Mouse (Mus musculus) forebrain, embryonic 11.5 days (tissue): ENCODE measurements around the gene C130060K24Rik. TPM values are rescaled to one million over a fixed set of nuclear protein-coding genes. Genes with fewer than 3 reads are reported as not detected.

Experiments
- ATAC-seq: fragments of 200-750 bp; cut with Nextera tagmentation; replicated peaks from 2 replicates; pipeline ENCODE4 v1.8.0; 2017; ENCODE audit warnings: moderate TSS enrichment; ENCODE audit not compliant: low FRiP score
- DNase-seq: peaks from one replicate; pipeline ENCODE4 v3.0.0-alpha.2; 2017; ENCODE audit warnings: low spot score
- H3K27ac ChIP-seq: fragments of 300-500 bp; sonication (generic); 2 replicates; pipeline ENCODE4 v1.5.1; 2014; ENCODE audit warnings: low read depth, low read length
- H3K27me3 ChIP-seq: fragments of 300-500 bp; sonication (generic); 2 replicates; pipeline ENCODE4 v1.6.1; 2014; ENCODE audit warnings: mild to moderate bottlenecking, low read length, mixed read lengths; ENCODE audit not compliant: control insufficient read depth, insufficient read depth
- H3K36me3 ChIP-seq: fragments of 300-500 bp; sonication (generic); 2 replicates; pipeline ENCODE4 v1.6.1; 2014; ENCODE audit warnings: mild to moderate bottlenecking, low read length, moderate library complexity, mixed read lengths; ENCODE audit not compliant: control insufficient read depth, insufficient read depth
- H3K4me1 ChIP-seq: fragments of 300-500 bp; sonication (generic); replicated peaks from 2 replicates; pipeline ENCODE4 v1.6.1; 2014; ENCODE audit warnings: low read length, mixed read lengths; ENCODE audit not compliant: control insufficient read depth, insufficient read depth
- H3K4me2 ChIP-seq: fragments of 300-500 bp; sonication (generic); 2 replicates; pipeline ENCODE4 v1.6.1; 2014; ENCODE audit warnings: low read depth, mild to moderate bottlenecking, low read length, moderate library complexity, mixed read lengths; ENCODE audit not compliant: severe bottlenecking
- H3K4me3 ChIP-seq: fragments of 300-500 bp; sonication (generic); 2 replicates; pipeline ENCODE4 v1.5.1; 2014; ENCODE audit warnings: low read depth, low read length
- H3K9ac ChIP-seq: fragments of 300-500 bp; sonication (generic); 2 replicates; pipeline ENCODE4 v1.6.1; 2014; ENCODE audit warnings: low read length
- H3K9me3 ChIP-seq: fragments of 300-500 bp; sonication (generic); 2 replicates; pipeline ENCODE4 v1.6.1; 2016; ENCODE audit warnings: low read length, mixed read lengths; ENCODE audit not compliant: control insufficient read depth
- WGBS: fragments of 180-500 bp; shearing (Covaris S2); extraction: QIAGEN DNeasy Blood & Tissue Kit; methylation state at CpG from one replicate; pipeline ENCODE4 v1.1.7; 2014; 5-methylcytosine and 5-hydroxymethylcytosine counted together
- polyA plus RNA-seq: library from polyadenylated mRNA; unstranded; fragments of >200 nt; fragmentation: Nextera tagmentation; extraction: Ambion mirVana; gene quantifications from 2 replicates; pipeline ENCODE4 v1.2.1, GENCODE M21; 2014

The C130060K24Rik gene
- 6.4 and 9.8 TPM in 2 replicates for polyA plus RNA-seq

DNA sequence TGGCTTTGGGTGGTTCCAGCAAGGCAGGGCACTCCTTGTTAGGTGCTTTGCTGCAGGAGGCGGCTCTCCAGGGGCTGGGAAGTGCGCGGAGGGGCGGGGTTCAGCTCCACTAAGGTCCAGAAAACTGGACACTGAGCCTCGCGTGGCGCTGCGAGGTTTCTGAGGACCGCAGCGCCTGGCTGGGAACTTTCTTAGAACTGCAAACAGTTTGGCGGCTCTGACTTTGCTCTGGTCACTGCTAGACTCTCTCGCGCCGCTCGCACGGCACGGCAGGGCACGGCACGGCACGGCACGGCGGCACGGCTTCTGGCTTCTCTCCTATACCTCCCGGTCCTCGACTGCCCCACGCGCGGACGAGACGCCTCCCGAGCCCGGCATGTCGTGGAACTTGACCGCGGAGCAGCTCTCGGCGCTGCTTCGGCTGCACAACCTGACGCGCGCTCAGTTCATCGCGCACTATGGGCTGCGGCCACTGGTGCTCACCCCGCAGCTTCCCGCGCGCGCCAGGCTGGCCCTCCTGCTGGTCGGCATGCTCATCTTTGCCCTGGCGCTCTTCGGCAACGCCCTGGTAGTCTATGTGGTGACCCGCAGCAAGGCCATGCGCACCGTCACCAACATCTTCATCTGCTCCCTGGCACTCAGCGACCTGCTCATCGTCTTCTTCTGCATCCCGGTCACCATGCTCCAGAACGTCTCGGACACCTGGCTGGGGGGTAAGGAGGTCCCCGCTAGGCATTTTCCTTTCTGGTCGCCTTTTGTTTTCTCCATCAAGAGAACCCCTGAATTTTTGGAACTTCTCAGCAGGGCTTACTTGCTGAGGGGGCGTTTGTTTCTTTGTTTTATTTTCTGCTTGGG, at the start of gene C130060K24Rik:
Gene C130060K24Rik (plus strand): TSS at position 188 of the 855 bp plus-strand sequence.
- DNase-seq (peak; percentile 77), ATAC-seq (peak; percentile 87)
- Histone ChIP-seq H3K27me3 (no peaks in the 10 kb centered on the region), H3K4me3 (peak within 1 kb of the TSS; percentile 58), H3K36me3 (no peaks in the 10 kb centered on the region), H3K9me3 (no peaks in the 10 kb centered on the region), H3K9ac (peak within 1 kb of the TSS; percentile 79), H3K27ac (no peak within 1 kb of the TSS), H3K4me2 (peak within 1 kb of the TSS; percentile 97), H3K4me1 (no peaks in the 10 kb centered on the region)
- WGBS: under 1% methylated on average over 64 of the region's 64 CpGs

- DNase-seq (no peak), ATAC-seq (no peak)
- no peak overlapping the region for H3K4me2 ChIP-seq
- WGBS: 100% methylated on average over 1 of the region's 1 CpGs
- no peaks in the 10 kb centered on the region for H3K36me3 ChIP-seq
- peaks cover under 1% of the 10 kb centered on the region; the same call in 1 of the 2 replicates for H3K4me1 ChIP-seq
- no peaks in the 10 kb centered on the region for H3K27me3 ChIP-seq
- H3K9ac ChIP-seq: no peak overlapping the region
- H3K27ac ChIP-seq: no peak overlapping the region
- H3K4me3 ChIP-seq: no peak overlapping the region
- no peaks in the 10 kb centered on the region for H3K9me3 ChIP-seq
These were observed 46.7 kb upstream of the C130060K24Rik start for GRCm38 (mm10) chr6:65334246-65334645.

DNA sequence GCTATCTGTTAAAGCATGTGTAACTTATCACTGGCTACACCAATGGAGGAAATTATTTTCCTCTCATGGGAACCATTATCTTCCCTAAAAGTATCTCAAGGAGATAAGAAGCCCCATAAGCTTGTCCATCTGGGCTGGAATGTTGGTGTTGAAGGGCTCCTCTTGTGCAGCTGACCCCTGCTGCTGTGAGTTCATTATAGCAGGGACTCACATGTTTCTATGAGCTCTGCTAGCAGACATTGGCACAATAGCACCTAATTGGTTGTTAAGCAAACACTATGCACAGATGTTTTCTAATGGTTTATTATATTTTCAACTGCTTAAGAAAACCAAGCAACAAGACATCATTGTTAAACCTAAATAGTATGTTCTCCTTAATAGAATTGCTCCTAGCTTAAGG, 41.5 kb upstream of the C130060K24Rik start:
- no peaks in the 10 kb centered on the region for H3K36me3 ChIP-seq
- no peak overlapping the region for H3K27ac ChIP-seq
- H3K4me2 ChIP-seq: no peak overlapping the region
- ATAC-seq (peak; percentile 67; the same call in 1 of the 2 replicates), DNase-seq (no peak)
- H3K9ac ChIP-seq: no peak overlapping the region
- no peaks in the 10 kb centered on the region for H3K27me3 ChIP-seq
- no peaks in the 10 kb centered on the region for H3K9me3 ChIP-seq
- H3K4me3 ChIP-seq: no peak overlapping the region
- H3K4me1 ChIP-seq: peaks cover 3% of the 10 kb centered on the region; the same call in 1 of the 2 replicates

DNA sequence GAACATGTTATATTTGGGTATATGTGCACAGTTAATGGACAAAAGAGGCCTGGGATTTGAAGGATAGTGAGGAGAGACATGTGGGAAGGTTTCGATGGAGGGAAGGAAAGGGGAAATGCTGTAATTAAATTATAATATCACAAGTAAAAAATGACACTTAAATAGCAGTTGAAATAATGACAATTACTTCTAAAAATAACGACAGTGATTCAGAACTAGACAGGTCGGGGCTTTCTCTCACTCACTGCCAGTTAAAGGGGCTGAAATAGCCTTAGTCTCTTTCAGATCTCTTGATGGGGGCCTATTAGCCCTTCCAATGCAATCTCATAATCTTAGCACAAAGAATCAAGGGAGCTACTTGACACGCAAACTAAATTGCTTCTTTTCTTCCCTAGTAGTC, 39.5 kb upstream of the C130060K24Rik start:
- Histone ChIP-seq H3K9me3 (no peaks in the 10 kb centered on the region), H3K4me3 (no peak overlapping the region), H3K36me3 (no peaks in the 10 kb centered on the region), H3K4me2 (no peak overlapping the region), H3K27me3 (no peaks in the 10 kb centered on the region), H3K27ac (no peak overlapping the region), H3K9ac (no peak overlapping the region), H3K4me1 (peaks cover 3% of the 10 kb centered on the region; the same call in 1 of the 2 replicates)
- no peak for ATAC-seq
- no peak for DNase-seq
- WGBS: 53% methylated on average over 4 of the region's 4 CpGs

DNA sequence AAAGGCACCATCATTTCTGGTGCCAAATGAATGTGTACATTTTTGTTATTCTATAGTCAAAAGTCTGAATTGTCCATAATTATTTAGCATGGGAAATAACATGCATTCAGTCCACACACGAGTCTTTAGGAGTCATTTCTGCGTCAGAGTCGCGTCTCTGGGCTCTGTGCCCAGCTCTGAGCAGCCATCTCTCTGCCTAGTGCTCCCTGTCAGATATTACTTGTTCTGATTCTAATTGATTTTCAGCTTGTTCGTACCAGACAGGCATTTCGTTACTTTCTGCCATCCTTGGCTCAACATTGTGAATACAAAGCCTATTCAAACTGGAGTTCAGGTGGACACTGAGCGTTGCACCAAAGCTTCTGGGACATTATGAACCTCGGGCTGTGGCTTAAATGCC, 33.2 kb upstream of the C130060K24Rik start:
- H3K9ac ChIP-seq: no peak overlapping the region
- ATAC-seq (no peak), DNase-seq (no peak)
- no peaks in the 10 kb centered on the region for H3K4me1 ChIP-seq
- no peak overlapping the region for H3K4me2 ChIP-seq
- 88% methylated on average over 8 of the region's 8 CpGs for WGBS
- H3K9me3 ChIP-seq: no peaks in the 10 kb centered on the region
- no peaks in the 10 kb centered on the region for H3K27me3 ChIP-seq
- H3K27ac ChIP-seq: no peak overlapping the region
- no peak overlapping the region for H3K4me3 ChIP-seq
- H3K36me3 ChIP-seq: no peaks in the 10 kb centered on the region

DNA sequence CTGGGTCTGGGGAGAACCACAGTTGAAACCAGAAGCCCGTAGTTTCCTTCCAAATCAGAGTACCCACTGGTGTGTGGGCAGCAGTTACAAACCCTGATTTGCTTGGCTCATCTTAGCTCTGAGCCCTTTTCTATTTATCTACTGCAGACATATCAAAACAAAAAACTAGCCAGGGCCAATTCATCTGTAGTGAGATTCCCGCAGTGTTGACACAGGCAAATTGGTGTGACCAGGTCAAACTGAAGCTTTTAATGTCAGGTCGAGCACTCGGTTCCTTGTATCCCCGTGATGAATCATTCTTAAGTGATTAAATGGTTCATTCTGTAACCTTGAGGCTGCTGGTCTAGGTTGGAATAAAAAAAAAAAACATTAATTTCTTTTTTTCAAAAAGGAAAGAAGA, 32.6 kb upstream of the C130060K24Rik start:
- Histone ChIP-seq H3K4me3 (no peak overlapping the region), H3K27me3 (no peaks in the 10 kb centered on the region), H3K36me3 (no peaks in the 10 kb centered on the region), H3K9me3 (no peaks in the 10 kb centered on the region), H3K9ac (no peak overlapping the region), H3K4me1 (no peaks in the 10 kb centered on the region), H3K4me2 (no peak overlapping the region), H3K27ac (no peak overlapping the region)
- 67% methylated on average over 5 of the region's 5 CpGs for WGBS
- no peak for DNase-seq
- ATAC-seq: no peak

DNA sequence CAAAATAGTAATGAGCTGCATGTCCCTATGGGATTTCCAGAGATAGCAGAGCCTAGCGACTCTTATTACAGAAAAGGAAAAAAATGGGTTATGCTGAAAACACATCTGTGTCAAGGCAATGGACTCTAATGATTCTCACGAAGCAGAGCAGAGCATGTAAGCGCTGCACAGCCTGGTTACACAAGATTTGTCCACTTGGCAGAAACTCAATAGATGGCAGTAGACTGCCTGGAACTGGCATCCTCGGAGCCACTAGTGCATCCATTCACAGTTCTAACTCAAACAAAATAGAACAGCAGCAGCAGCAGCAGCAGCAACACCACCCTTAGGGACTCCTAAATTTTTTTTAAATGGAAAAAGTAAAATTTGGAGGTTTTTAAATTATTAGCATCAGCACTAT, 29.3 kb upstream of the C130060K24Rik start:
- H3K27ac ChIP-seq: no peak overlapping the region
- WGBS: 85% methylated on average over 4 of the region's 4 CpGs
- ATAC-seq (no peak), DNase-seq (no peak)
- no peaks in the 10 kb centered on the region for H3K9me3 ChIP-seq
- no peaks in the 10 kb centered on the region for H3K27me3 ChIP-seq
- no peaks in the 10 kb centered on the region for H3K36me3 ChIP-seq
- H3K9ac ChIP-seq: no peak overlapping the region
- H3K4me1 ChIP-seq: no peaks in the 10 kb centered on the region
- H3K4me3 ChIP-seq: no peak overlapping the region
- no peak overlapping the region for H3K4me2 ChIP-seq

GRCm38 (mm10) chr6:65375918-65376317, 5.0 kb upstream of the C130060K24Rik start:
- Histone ChIP-seq H3K27ac (no peak overlapping the region), H3K4me2 (no peak overlapping the region), H3K27me3 (no peaks in the 10 kb centered on the region), H3K4me3 (no peak overlapping the region), H3K36me3 (no peaks in the 10 kb centered on the region), H3K9me3 (no peaks in the 10 kb centered on the region), H3K9ac (no peak overlapping the region), H3K4me1 (no peaks in the 10 kb centered on the region)
- WGBS: 57% methylated on average over 2 of the region's 2 CpGs
- no peak for DNase-seq
- no peak for ATAC-seq

- DNase-seq (no peak), ATAC-seq (no peak)
- Histone ChIP-seq H3K27ac (no peak overlapping the region), H3K9ac (no peak overlapping the region), H3K36me3 (no peaks in the 10 kb centered on the region), H3K27me3 (no peaks in the 10 kb centered on the region), H3K4me2 (no peak overlapping the region), H3K4me3 (no peak overlapping the region), H3K4me1 (no peaks in the 10 kb centered on the region), H3K9me3 (no peaks in the 10 kb centered on the region)
- 82% methylated on average over 1 of the region's 1 CpGs for WGBS
These were observed 41.0 kb downstream of the C130060K24Rik start for GRCm38 (mm10) chr6:65421888-65422287.
